Comparison of ENCODE assay signal across 8 mouse cellular contexts in the genomic region with DNA sequence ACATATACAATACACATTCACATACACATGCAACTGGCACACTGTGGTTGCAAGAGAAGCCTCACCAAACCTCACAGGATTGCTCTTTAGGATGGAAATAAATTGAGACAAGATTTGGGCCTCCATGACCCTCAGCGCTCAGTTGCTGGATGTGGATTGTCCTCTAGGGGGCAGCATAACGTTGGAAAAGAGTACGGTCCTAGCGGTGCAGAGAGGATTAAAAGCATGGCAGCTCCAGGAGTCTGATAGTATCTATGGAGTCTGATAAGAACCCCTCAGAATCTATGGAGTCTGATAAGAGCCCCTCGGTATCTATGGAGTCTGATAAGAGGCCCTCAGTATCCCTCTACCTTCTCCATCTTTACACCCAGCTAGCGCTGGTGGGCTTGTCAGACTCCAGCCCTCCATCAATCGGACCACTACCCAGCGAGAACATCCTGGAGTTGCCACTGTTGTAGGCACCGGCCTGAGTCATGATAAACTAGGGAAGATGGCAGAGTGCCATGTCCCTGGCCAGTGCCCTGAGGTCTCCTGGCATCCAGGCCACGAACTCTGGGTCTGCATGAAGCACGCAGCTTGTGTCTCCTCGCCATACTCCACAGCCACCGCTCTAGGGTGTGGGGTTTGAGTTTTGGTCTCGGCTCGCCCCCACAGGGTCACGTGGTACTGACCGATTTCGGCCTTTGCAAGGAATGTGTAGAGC. TPM values are rescaled to one million over a fixed set of nuclear protein-coding genes. Genes with fewer than 3 reads are reported as not detected.
DNase-seq lines count a peak whose midpoint lies in the region; ATAC-seq and TF ChIP-seq lines count a peak whose summit lies in the region.

No protein-coding gene starts in this region.

- no peaks in the 10 kb centered on the region for H3K4me1 ChIP-seq in ES-Bruce4 (ENCODE audit: control insufficient read depth, insufficient read depth, low read length)
- peaks cover 3% of the 10 kb centered on the region; the same call in 1 of the 2 replicates for H3K4me1 ChIP-seq in embryonic facial prominence, embryonic 13.5 days
- peaks cover 0 to 3% of the 10 kb centered on the region in 2 experiments; a peak in 3 of 4 replicates for H3K4me1 ChIP-seq in heart, embryonic 14.5 days (ENCODE audit: control insufficient read depth in 2 of 2, insufficient read depth in 2 of 2, low read length in 2 of 2)
- H3K4me1 ChIP-seq in kidney, postnatal 0 days (replicated peaks; ENCODE audit: insufficient read depth, low read length) = no peaks in the 10 kb centered on the region
- H3K4me1 ChIP-seq in liver, embryonic 16.5 days (ENCODE audit: control insufficient read depth, low read depth, low read length) = no peaks in the 10 kb centered on the region
- no peaks in the 10 kb centered on the region for H3K4me1 ChIP-seq in neural tube, embryonic 11.5 days (ENCODE audit: control insufficient read depth, insufficient read depth, low read length)

- no peaks in the 10 kb centered on the region for H3K9me3 ChIP-seq in ES-Bruce4 (replicated peaks; ENCODE audit: control insufficient read depth, insufficient read depth, low read length, poor library complexity, severe bottlenecking)
- no peaks in the 10 kb centered on the region for H3K9me3 ChIP-seq in embryonic facial prominence, embryonic 13.5 days
- no peaks in the 10 kb centered on the region for H3K9me3 ChIP-seq in heart, embryonic 14.5 days (ENCODE audit: control insufficient read depth, low read length)
- H3K9me3 ChIP-seq in kidney, postnatal 0 days (replicated peaks; ENCODE audit: low read length) = no peaks in the 10 kb centered on the region
- no peaks in the 10 kb centered on the region for H3K9me3 ChIP-seq in liver, embryonic 16.5 days (replicated peaks; ENCODE audit: control insufficient read depth, low read length)
- H3K9me3 ChIP-seq in neural tube, embryonic 11.5 days (ENCODE audit: control insufficient read depth, low read length) = no peaks in the 10 kb centered on the region

- no peak for TF ChIP-seq POLR2A in ES-Bruce4 (IDR thresholded peaks at IDR 0.05; ENCODE audit: insufficient read depth, low read length)

- H3K4me3 ChIP-seq in ES-Bruce4 (ENCODE audit: low read depth, low read length) = peak overlapping the region; percentile 48
- peak overlapping the region; percentile 23 for H3K4me3 ChIP-seq in embryonic facial prominence, embryonic 13.5 days
- H3K4me3 ChIP-seq in heart, embryonic 14.5 days (ENCODE audit: control insufficient read depth in 1 of 2, insufficient read depth in 1 of 2, low read depth in 1 of 2, low read length in 2 of 2) = peak overlapping the region; percentile 3 to 5; a peak in 2 of 4 replicates
- H3K4me3 ChIP-seq in kidney, postnatal 0 days (replicated peaks; ENCODE audit: low read depth, low read length) = no peak overlapping the region
- H3K4me3 ChIP-seq in liver, embryonic 16.5 days (ENCODE audit: low read depth, low read length) = no peak overlapping the region
- H3K4me3 ChIP-seq in neural tube, embryonic 11.5 days (ENCODE audit: low read depth, low read length) = no peak overlapping the region

- peak; percentile 43 to 50 for DNase-seq in adrenal gland, postnatal 4 days (ENCODE audit: low spot score in 2 of 2)
- peak; percentile 81 for DNase-seq in kidney, postnatal 0 days (ENCODE audit: low spot score)
- DNase-seq in neural tube, embryonic 11.5 days (ENCODE audit: low spot score) = peak; percentile 69
- DNase-seq in testis, postnatal 14 days (ENCODE audit: low spot score) = peak; percentile 69

- no peaks in the 10 kb centered on the region for H3K36me3 ChIP-seq in ES-Bruce4 (ENCODE audit: control insufficient read depth, insufficient read depth, low read length, poor library complexity, severe bottlenecking)
- H3K36me3 ChIP-seq in embryonic facial prominence, embryonic 13.5 days = no peaks in the 10 kb centered on the region
- no peaks in the 10 kb centered on the region for H3K36me3 ChIP-seq in heart, embryonic 14.5 days (ENCODE audit: control insufficient read depth, insufficient read depth, low read length)
- H3K36me3 ChIP-seq in kidney, postnatal 0 days (ENCODE audit: insufficient read depth, low read length) = no peaks in the 10 kb centered on the region
- H3K36me3 ChIP-seq in liver, embryonic 16.5 days (ENCODE audit: control insufficient read depth, insufficient read depth) = no peaks in the 10 kb centered on the region
- no peaks in the 10 kb centered on the region for H3K36me3 ChIP-seq in neural tube, embryonic 11.5 days (ENCODE audit: control insufficient read depth, insufficient read depth, low read length)

- ATAC-seq in embryonic facial prominence, embryonic 13.5 days (ENCODE audit: insufficient number of reproducible peaks, insufficient read depth, low FRiP score, low TSS enrichment, low read depth) = 0 out of 2 replicates have a peak, but pooled peaks have one; percentile 45
- ATAC-seq in heart, embryonic 14.5 days (ENCODE audit: insufficient number of reproducible peaks, insufficient read depth, low FRiP score, low read depth) = no peak
- ATAC-seq in kidney, postnatal 0 days (replicated peaks; ENCODE audit: low FRiP score, low read depth) = peak; percentile 67
- ATAC-seq in liver, embryonic 16.5 days (ENCODE audit: low read depth) = 0 out of 2 replicates have a peak, but pooled peaks have one; percentile 37
- peak; percentile 72 for ATAC-seq in neural tube, embryonic 11.5 days (ENCODE audit: insufficient read depth, low FRiP score, low TSS enrichment)

- TF ChIP-seq CTCF in ES-Bruce4 (IDR thresholded peaks at IDR 0.05; ENCODE audit: low read depth, low read length) = peak; percentile 88
- peak; percentile 91 for TF ChIP-seq CTCF in kidney, postnatal 0 days (IDR thresholded peaks at IDR 0.05; ENCODE audit: low read depth)

- H3K27me3 ChIP-seq in ES-Bruce4 (ENCODE audit: control insufficient read depth, insufficient read depth, low read length, poor library complexity, severe bottlenecking) = no peaks in the 10 kb centered on the region
- no peaks in the 10 kb centered on the region for H3K27me3 ChIP-seq in embryonic facial prominence, embryonic 13.5 days
- H3K27me3 ChIP-seq in heart, embryonic 14.5 days (ENCODE audit: control insufficient read depth, insufficient read depth, low read length) = 0 out of 2 replicates have a peak, but pooled peaks cover 4% of the 10 kb centered on the region
- H3K27me3 ChIP-seq in kidney, postnatal 0 days (ENCODE audit: insufficient read depth, low read length) = no peaks in the 10 kb centered on the region
- no peaks in the 10 kb centered on the region for H3K27me3 ChIP-seq in liver, embryonic 16.5 days (ENCODE audit: control insufficient read depth, insufficient read depth, low read depth, low read length)
- no peaks in the 10 kb centered on the region for H3K27me3 ChIP-seq in neural tube, embryonic 11.5 days (ENCODE audit: control insufficient read depth, insufficient read depth, low read length)

- TF ChIP-seq EP300 in ES-Bruce4 (IDR thresholded peaks at IDR 0.05; ENCODE audit: insufficient read depth, low read depth, low read length) = no peak

- no peak overlapping the region for H3K27ac ChIP-seq in ES-Bruce4 (ENCODE audit: insufficient read depth, low read length)
- H3K27ac ChIP-seq in embryonic facial prominence, embryonic 13.5 days = no peak overlapping the region
- H3K27ac ChIP-seq in heart, embryonic 14.5 days (replicated peaks in 1 of 2; ENCODE audit: control insufficient read depth in 1 of 2, insufficient read depth in 1 of 2, low read depth in 2 of 2, low read length in 2 of 2) = no peak overlapping the region
- H3K27ac ChIP-seq in kidney, postnatal 0 days = no peak overlapping the region
- no peak overlapping the region for H3K27ac ChIP-seq in liver, embryonic 16.5 days (ENCODE audit: low read length)
- H3K27ac ChIP-seq in neural tube, embryonic 11.5 days (ENCODE audit: low read depth, low read length) = no peak overlapping the region

- peak overlapping the region; percentile 7 for H3K9ac ChIP-seq in ES-Bruce4 (ENCODE audit: low read depth, poor library complexity, severe bottlenecking)
- no peak overlapping the region for H3K9ac ChIP-seq in embryonic facial prominence, embryonic 13.5 days
- no peak overlapping the region for H3K9ac ChIP-seq in heart, embryonic 14.5 days (ENCODE audit: low read length)
- no peak overlapping the region for H3K9ac ChIP-seq in kidney, postnatal 0 days (ENCODE audit: low read depth, low read length)
- no peak overlapping the region for H3K9ac ChIP-seq in liver, embryonic 16.5 days (ENCODE audit: low read depth, low read length)
- no peak overlapping the region for H3K9ac ChIP-seq in neural tube, embryonic 11.5 days (ENCODE audit: low read length)

- H3K4me2 ChIP-seq in embryonic facial prominence, embryonic 13.5 days = peak overlapping the region; percentile 52
- H3K4me2 ChIP-seq in heart, embryonic 14.5 days (ENCODE audit: low read length) = peak overlapping the region; percentile 56
- 0 out of 2 replicates have a peak overlapping the region, but pooled peaks have one; percentile 33 for H3K4me2 ChIP-seq in kidney, postnatal 0 days (ENCODE audit: low read length)
- H3K4me2 ChIP-seq in liver, embryonic 16.5 days (ENCODE audit: low read depth, low read length) = no peak overlapping the region
- peak overlapping the region; percentile 32 for H3K4me2 ChIP-seq in neural tube, embryonic 11.5 days (ENCODE audit: low read depth)

- WGBS in embryonic facial prominence, embryonic 13.5 days = 36% methylated on average over 18 of the region's 18 CpGs
- 17% methylated on average over 18 of the region's 18 CpGs for whole genome bisulfite sequencing in heart, embryonic 14.5 days
- 36% methylated on average over 18 of the region's 18 CpGs for WGBS in kidney, postnatal 0 days
- WGBS in liver, embryonic 16.5 days (ENCODE audit: insufficient replicate concordance) = 25% methylated on average over 18 of the region's 18 CpGs
- WGBS in neural tube, embryonic 11.5 days = 36% methylated on average over 18 of the region's 18 CpGs

RNA-seq across cellular contexts. Expression of a gene that starts 11.5 kb away (rescaled TPM):
- polyA plus RNA-seq in ES-Bruce4 (2011; ENCODE audit: insufficient read depth, insufficient read length, low read depth, missing spikeins) = 0.65 and 0.66 TPM in 2 replicates
- 1 to 10 TPM; 1.9 to 3.6 TPM for total RNA-seq in adrenal gland, postnatal 4 days (2021)
- 0.10 TPM in 1 of 2 replicates, not detected in the other for polyA plus RNA-seq in embryonic facial prominence, embryonic 13.5 days (2015; fragmentation: Nextera tagmentation; extraction: Ambion mirVana)
- polyA plus RNA-seq in heart, embryonic 14.5 days (2014; fragmentation: Nextera tagmentation; extraction: Ambion mirVana) = not detected in 2 replicates
- 23.5 and 24.3 TPM in 2 replicates for polyA plus RNA-seq in kidney, postnatal 0 days (2015; fragmentation: Nextera tagmentation; extraction: Ambion mirVana)
- polyA plus RNA-seq in liver, embryonic 16.5 days (2015; fragmentation: Nextera tagmentation; extraction: Ambion mirVana) = 4.6 and 5.8 TPM in 2 replicates
- polyA plus RNA-seq in neural tube, embryonic 11.5 days (2014; fragmentation: Nextera tagmentation; extraction: Ambion mirVana) = not detected in 2 replicates

RNA-seq across cellular contexts. Expression of a gene that starts 18.5 kb away (rescaled TPM):
- 62.6 and 69.4 TPM in 2 replicates for polyA plus RNA-seq in ES-Bruce4 (2011; ENCODE audit: insufficient read depth, insufficient read length, low read depth, missing spikeins)
- 10 to 100 TPM; 56.6 to 62.0 TPM for total RNA-seq in adrenal gland, postnatal 4 days (2021)
- 53.8 and 57.0 TPM in 2 replicates for polyA plus RNA-seq in embryonic facial prominence, embryonic 13.5 days (2015; fragmentation: Nextera tagmentation; extraction: Ambion mirVana)
- polyA plus RNA-seq in heart, embryonic 14.5 days (2014; fragmentation: Nextera tagmentation; extraction: Ambion mirVana) = 36.1 and 38.7 TPM in 2 replicates
- 52.3 and 53.5 TPM in 2 replicates for polyA plus RNA-seq in kidney, postnatal 0 days (2015; fragmentation: Nextera tagmentation; extraction: Ambion mirVana)
- 15.8 and 16.4 TPM in 2 replicates for polyA plus RNA-seq in liver, embryonic 16.5 days (2015; fragmentation: Nextera tagmentation; extraction: Ambion mirVana)
- polyA plus RNA-seq in neural tube, embryonic 11.5 days (2014; fragmentation: Nextera tagmentation; extraction: Ambion mirVana) = 52.8 and 55.3 TPM in 2 replicates

RNA-seq across cellular contexts. Expression of a gene that starts 55.4 kb away (rescaled TPM):
- 1.1 and 2.7 TPM in 2 replicates for polyA plus RNA-seq in ES-Bruce4 (2011; ENCODE audit: insufficient read depth, insufficient read length, low read depth, missing spikeins)
- total RNA-seq in adrenal gland, postnatal 4 days (2021) = 1 to 10 TPM in 1 of 2 experiments, under 1 TPM in 1; 0.53 to 1.0 TPM
- polyA plus RNA-seq in embryonic facial prominence, embryonic 13.5 days (2015; fragmentation: Nextera tagmentation; extraction: Ambion mirVana) = 0.13 TPM in 1 of 2 replicates, not detected in the other
- polyA plus RNA-seq in heart, embryonic 14.5 days (2014; fragmentation: Nextera tagmentation; extraction: Ambion mirVana) = 0.24 TPM in 1 of 2 replicates, not detected in the other
- 0.09 and 0.12 TPM in 2 replicates for polyA plus RNA-seq in kidney, postnatal 0 days (2015; fragmentation: Nextera tagmentation; extraction: Ambion mirVana)
- polyA plus RNA-seq in liver, embryonic 16.5 days (2015; fragmentation: Nextera tagmentation; extraction: Ambion mirVana) = 0.04 TPM in 1 of 2 replicates, not detected in the other
- 0.05 TPM in 1 of 2 replicates, not detected in the other for polyA plus RNA-seq in neural tube, embryonic 11.5 days (2014; fragmentation: Nextera tagmentation; extraction: Ambion mirVana)

RNA-seq across cellular contexts. Expression of a gene that starts 55.8 kb away (rescaled TPM):
- polyA plus RNA-seq in ES-Bruce4 (2011; ENCODE audit: insufficient read depth, insufficient read length, low read depth, missing spikeins) = 471 and 519 TPM in 2 replicates
- 10 to 100 TPM; 20.4 to 24.0 TPM for total RNA-seq in adrenal gland, postnatal 4 days (2021)
- 24.7 and 31.3 TPM in 2 replicates for polyA plus RNA-seq in embryonic facial prominence, embryonic 13.5 days (2015; fragmentation: Nextera tagmentation; extraction: Ambion mirVana)
- polyA plus RNA-seq in heart, embryonic 14.5 days (2014; fragmentation: Nextera tagmentation; extraction: Ambion mirVana) = 10.4 and 10.8 TPM in 2 replicates
- 8.0 and 10.5 TPM in 2 replicates for polyA plus RNA-seq in kidney, postnatal 0 days (2015; fragmentation: Nextera tagmentation; extraction: Ambion mirVana)
- polyA plus RNA-seq in liver, embryonic 16.5 days (2015; fragmentation: Nextera tagmentation; extraction: Ambion mirVana) = 37.8 and 39.5 TPM in 2 replicates
- polyA plus RNA-seq in neural tube, embryonic 11.5 days (2014; fragmentation: Nextera tagmentation; extraction: Ambion mirVana) = 26.6 and 27.0 TPM in 2 replicates

Comparison
In these comparisons a context has a peak if more than half of its experiments do, and no peak if none do; other contexts are left out.
1. H3K4me3 ChIP-seq: peak in ES-Bruce4 (single experiment), embryonic facial prominence, embryonic 13.5 days (single experiment) and heart, embryonic 14.5 days (2 of 2); none in kidney, postnatal 0 days (single experiment), liver, embryonic 16.5 days (single experiment) and neural tube, embryonic 11.5 days (single experiment).
2. Peak in every context shown above with its lines, with median percentiles within 50 percentile points of each other: DNase-seq.